Mouse (Mus musculus): ENCODE measurements at regions not wholly inside any gene's neighbourhood (a gene's known extent, or its start where the extent isn't known, plus 50 kb on each side); places are given as distances from the start of the nearest gene placed in this dataset.
"Not testable (repeated sequence)": the region's sequence is repeated elsewhere in the genome, so short reads cannot be mapped to it uniquely, and the experiment has no call there.

DNA sequence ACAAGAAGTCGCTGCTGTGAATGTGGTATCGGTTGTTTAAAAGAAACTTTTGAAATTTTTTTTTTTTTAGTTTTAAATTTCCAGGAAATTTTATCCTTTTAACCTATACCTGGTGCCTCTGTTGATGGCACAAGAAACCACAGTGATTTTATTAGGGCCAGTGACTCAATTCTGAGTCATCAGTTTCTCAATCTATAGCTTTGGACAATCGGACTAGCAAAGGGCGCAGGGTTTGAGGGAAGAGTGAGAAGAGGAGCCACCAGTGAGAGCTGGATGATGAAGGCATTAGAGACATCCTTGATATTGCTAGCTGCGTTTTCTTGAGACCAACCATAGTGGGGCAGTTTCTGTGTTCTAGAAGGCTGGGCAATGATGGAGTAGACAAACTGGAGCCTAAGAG lies 55.4 kb upstream of the Il33 start:
- DNase-seq = no peak

DNA sequence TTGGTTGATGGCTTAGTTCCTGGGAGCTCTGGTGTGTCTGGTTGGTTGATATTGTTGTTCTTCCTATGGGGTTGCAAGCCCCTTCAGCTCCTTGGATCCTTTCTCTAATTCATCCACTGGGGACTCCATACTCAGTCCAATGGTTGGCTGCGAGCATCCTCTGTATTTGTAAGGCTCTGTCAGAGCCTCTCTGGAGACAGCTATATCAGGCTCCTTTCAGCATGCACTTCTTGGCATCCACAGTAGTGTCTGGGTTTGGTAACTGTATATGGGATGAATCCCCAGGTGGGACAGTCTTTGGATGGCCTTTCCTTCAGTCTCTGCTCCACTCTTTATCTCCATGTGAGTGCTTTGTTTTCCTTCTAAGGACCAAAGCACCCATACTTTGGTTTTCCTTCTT lies 55.9 kb upstream of the Ranbp6 start:
- not testable (repeated sequence) for DNase-seq

DNA sequence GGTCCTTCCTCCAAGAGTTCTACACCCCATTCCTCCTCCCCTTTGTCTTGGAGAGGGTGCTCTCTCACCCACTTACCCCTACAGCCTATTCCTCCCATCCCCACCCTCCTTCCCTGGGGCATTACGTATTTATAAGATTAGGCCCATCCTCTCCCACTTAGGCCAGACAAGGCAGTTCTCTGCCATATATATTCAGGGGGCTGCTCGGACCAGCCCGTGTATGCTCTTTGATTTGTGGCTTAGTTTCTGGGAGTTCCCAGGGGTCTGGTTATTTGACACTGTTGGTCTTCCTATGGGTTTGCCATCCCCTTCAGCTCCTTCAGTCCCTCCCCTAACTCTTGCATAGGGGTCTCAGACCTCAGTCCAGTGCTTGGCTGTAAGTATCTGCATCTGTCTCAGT lies 54.0 kb upstream of the Ranbp6 start:
- no peak for DNase-seq

DNA sequence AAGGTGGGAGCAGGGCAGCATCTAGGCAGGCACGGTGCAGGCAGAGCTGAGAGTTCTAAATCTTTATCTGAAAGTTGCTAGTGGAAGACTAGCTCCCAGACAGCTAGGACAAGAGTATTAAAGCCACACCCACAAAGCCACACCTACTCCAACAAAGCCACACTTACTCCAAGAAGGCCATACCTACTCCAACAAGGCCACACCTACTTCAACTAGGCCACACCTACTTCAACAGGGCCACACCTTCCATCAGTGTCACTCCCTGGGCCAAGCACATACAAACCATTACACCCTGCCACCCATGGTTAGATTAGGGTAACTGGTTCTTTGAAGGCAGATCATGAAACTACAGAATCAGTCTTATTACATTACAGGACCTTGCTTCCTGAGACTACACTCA lies 52.4 kb upstream of the Ranbp6 start:
- DNase-seq = no peak

DNA sequence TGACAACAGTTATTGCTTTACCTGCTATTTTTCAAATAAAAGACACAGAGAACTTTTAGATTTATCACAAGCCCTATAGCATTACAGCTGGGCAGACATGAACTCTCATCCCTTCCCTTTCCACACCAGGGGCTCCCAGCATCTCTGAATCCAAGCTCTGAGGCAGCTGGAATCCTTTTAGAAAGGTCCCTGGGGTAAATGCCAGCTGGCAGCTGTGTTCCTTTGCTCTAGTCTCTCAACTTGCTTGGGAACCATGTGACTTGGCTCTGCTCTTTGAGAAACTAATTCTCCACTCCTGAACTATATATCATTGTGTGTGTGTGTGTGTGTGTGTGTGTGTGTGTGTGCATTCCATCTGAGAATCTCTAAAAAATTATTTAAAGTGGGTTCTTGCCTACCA lies 50.0 kb upstream of the Ranbp6 start:
- DNase-seq = peak; percentile 17
